Mouse (Mus musculus) left cerebral cortex, adult 9 months (tissue): ENCODE measurements at regions not wholly inside any gene's neighbourhood (a gene's known extent, or its start where the extent isn't known, plus 50 kb on each side); places are given as distances from the start of the nearest gene placed in this dataset.
"Not testable (repeated sequence)": the region's sequence is repeated elsewhere in the genome, so short reads cannot be mapped to it uniquely, and the experiment has no call there.

Source experiments
- DNase-seq, 2 experiments: peaks; one replicate each; pipeline ENCODE4 v3.0.0; 2022; ENCODE audit warnings: low spot score in 2 of 2

GRCm38 (mm10) chrX:93888480-93888879 is 56.5 kb upstream of the Pdk3 start:
- no peak for DNase-seq

DNA sequence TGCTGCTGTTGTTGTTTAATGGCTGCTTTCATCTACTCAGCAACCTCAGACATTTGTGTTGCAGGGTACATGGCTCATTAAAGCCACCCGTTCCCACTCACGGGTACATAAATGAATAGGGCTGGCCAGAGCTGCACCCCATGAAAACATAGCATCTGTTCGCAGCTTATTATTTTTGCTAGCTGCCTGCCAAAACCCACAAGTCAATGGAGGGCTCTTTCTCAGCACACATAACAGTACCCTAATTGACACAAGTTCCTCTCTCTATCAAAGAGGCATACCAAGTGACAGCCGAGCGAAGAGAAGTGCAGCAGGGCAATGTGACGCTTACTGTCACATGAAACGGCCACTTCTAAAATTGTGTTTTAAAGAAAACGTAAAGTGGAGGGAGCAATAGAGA is 57.0 kb upstream of the Pdk3 start:
- peak in 1 of 2 experiments; percentile 8 for DNase-seq

GRCm38 (mm10) chrX:93889394-93890042 is 57.5 kb upstream of the Pdk3 start:
- peak; percentile 52 to 91 for DNase-seq

- DNase-seq = no peak
Observed at GRCm38 (mm10) chrX:93896838-93897820, 65.1 kb upstream of the Pdk3 start.

DNA sequence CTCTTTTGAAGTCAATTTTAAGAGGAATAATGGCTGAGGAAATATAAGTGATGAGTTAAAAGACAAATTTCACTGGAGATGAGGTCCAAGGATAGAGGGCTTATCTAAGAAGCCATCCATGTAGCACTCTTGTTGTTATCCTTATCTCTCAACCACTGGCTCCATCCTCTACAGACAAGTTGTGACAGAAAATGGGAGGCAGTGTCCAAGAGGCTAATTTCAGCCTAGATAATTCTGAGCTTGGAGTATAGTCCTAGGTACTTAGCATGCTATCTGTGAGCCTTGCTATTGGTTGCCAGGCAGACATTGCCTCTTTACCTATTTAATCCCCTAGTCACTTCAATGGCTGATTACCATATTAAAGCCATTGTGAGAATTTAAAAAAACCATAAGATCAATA is 65.2 kb upstream of the AU015836 start:
- no peak for DNase-seq

- DNase-seq = no peak
Observed at GRCm38 (mm10) chrX:93905531-93905930, 62.9 kb upstream of the AU015836 start.

DNA sequence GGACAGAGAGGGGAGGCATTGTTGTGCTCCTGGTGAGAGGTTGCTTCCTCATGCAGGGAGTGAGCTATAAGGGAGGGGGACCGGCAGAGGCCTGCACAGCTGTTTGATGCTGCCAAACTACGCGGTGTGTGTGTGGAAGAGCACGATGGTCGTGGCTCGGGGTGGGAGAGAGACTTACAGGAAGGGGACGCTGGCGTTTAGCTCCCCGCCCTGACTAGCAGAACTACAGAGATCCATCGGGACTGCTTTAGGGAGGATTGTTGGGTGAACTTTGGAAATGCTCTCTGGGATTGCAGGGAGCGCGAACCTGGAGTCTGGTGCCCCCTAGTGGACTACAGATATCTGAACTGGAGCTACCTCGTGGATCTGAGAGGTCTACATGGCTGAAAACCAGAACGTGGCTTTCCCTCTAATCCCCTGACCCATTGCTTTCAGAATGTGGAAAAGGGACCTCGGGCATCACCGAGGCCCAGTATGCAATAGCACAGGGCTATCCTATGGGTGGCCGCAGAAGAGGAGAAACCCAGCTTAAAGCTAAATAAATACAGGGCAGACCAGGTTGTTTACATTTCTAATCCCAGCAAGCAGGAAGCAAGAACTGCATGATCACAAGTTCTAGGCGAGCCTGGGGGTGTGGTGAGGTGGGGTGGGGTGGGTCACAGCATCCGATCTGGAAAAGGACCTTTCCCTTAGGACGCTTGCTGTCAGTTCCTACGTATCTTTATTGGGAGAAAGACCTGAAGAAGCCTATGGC is 57.2 kb upstream of the AU015836 start:
- DNase-seq = peak in 1 of 2 experiments; percentile 51

DNA sequence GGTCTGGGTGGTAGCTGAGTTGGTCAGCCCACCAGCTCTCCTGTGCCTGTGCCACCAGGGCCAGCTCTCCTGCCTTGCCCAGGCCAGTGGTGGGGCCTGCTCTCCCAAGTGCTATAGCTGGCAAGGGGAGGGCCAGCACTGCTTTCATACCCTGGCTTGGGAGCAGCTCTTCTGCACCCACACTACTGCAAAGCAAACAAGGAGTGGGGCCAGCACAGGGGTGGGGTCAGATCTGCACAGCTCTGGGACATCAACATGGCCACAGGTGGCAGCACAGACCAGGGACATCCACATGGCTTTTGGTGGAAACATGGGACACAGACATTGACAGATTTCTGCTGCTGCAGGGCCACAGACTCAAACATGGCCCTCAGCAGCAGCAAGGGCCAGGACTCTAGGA is 52.9 kb upstream of the AU015836 start:
- DNase-seq = no peak

DNA sequence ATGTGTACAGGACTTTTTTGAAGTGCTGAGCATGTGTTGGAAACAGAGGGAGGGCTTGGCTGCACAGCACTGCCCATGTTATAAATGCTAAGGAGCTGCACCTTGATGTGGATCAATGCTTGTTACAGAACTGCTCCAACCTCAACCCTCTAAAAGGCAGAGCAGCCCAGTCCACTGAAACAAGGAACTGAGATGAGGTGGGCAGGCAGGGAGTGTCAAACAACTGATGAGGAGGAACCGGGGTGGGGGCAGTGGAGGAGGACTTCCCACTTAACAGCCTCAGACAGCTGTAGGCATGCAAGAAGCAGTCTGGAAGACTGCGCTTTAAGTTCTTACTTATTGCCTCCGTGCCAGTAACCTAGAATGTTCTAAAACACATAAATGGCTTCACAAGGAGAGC is 51.1 kb upstream of the AU015836 start:
- not testable (repeated sequence) for DNase-seq
